ENCODE assay signal across 28 mouse cellular contexts in the genomic region with DNA sequence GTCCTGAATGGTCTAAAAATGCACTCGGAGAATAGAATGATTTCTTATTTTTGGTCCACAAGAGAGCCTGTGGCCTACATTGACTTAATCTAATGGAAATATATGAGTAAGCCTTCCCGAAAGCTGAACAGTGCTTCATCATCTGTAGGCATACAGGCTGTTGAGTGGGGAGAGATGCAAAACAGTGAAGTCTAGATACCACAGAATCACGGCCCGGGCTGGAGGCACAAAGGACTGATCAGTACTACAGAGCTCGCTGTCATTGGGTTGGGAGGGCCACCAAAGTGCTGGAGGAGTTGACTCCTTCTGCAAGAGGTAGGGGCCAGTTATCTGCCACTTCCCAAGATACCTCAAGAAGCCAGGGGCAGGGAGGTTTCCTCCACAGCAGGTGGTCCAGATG. TPM values are rescaled to one million over a fixed set of nuclear protein-coding genes. Genes with fewer than 3 reads are reported as not detected.
DNase-seq lines count a peak whose midpoint lies in the region; ATAC-seq and TF ChIP-seq lines count a peak whose summit lies in the region.
"Had no signal": no experiment of that assay in that cellular context is flagged by ENCODE, and none has a peak within 500 bp of the region (broad histone marks: within the 10 kb centered on the region; RNA-seq: fewer than 3 reads in every experiment).

No protein-coding gene starts in this region.

- no peak for DNase-seq in frontal cortex, postnatal 25 days (ENCODE audit: low spot score in 2 of 2)
- DNase-seq in heart, adult 8-10 months (ENCODE audit: low spot score): no peak
- peak; percentile 33 for DNase-seq in right cerebral cortex, adult 18-20 months
- DNase-seq in right cerebral cortex, postnatal 25 days: no peak
- DNase-seq in liver: no peak
- DNase-seq: adrenal gland, postnatal 25 days; cerebellum, adult 9-11 months; kidney, adult 2 months; retina, postnatal 1 day; thymus, postnatal 14 days had no signal

- H3K9me3 ChIP-seq in heart, embryonic 16.5 days (replicated peaks; ENCODE audit: control insufficient read depth, low read length): no peaks in the 10 kb centered on the region
- H3K9me3 ChIP-seq: embryonic facial prominence, embryonic 10.5 days; limb, embryonic 12.5 days; liver, embryonic 12.5 days; midbrain, embryonic 10.5 days; neural tube, embryonic 13.5 days had no signal

- no peaks in the 10 kb centered on the region for H3K36me3 ChIP-seq in heart, embryonic 16.5 days (ENCODE audit: control insufficient read depth, insufficient read depth)
- H3K36me3 ChIP-seq: embryonic facial prominence, embryonic 10.5 days; limb, embryonic 12.5 days; liver, embryonic 12.5 days; midbrain, embryonic 10.5 days; neural tube, embryonic 13.5 days had no signal

- ATAC-seq in frontal cortex, adult (ENCODE audit: low TSS enrichment): peak; percentile 79
- ATAC-seq in heart, embryonic 16.5 days (replicated peaks; ENCODE audit: extremely low read depth, insufficient read depth, low FRiP score): peak; percentile 47; the same call in 1 of the 2 replicates
- ATAC-seq: inflammation-experienced regulatory T-cells, adult 6 months; liver, embryonic 12.5 days; midbrain, embryonic 16.5 days had no signal

- no peaks in the 10 kb centered on the region for H3K27me3 ChIP-seq in heart, embryonic 16.5 days (ENCODE audit: control insufficient read depth, insufficient read depth, low read length)

- 32% methylated on average over 5 of the region's 5 CpGs for WGBS in heart, embryonic 16.5 days

- TF ChIP-seq POLR2A in cortical plate, adult 2 months (IDR thresholded peaks at IDR 0.05; ENCODE audit: extremely low read depth, insufficient read depth, low read length): no peak

- no peak for TF ChIP-seq CTCF in cortical plate, adult 2 months (IDR thresholded peaks at IDR 0.05; ENCODE audit: extremely low read depth, insufficient read depth, low read length)

- H3K4me2 ChIP-seq in heart, embryonic 16.5 days (ENCODE audit: low read depth, low read length): peak overlapping the region; percentile 37
- H3K4me2 ChIP-seq: hindbrain, embryonic 14.5 days; limb, embryonic 12.5 days; liver, embryonic 12.5 days; neural tube, embryonic 13.5 days had no signal

- H3K4me3 ChIP-seq in heart, embryonic 16.5 days (ENCODE audit: low read length): peak overlapping the region; percentile 8; the same call in 1 of the 2 replicates
- H3K4me3 ChIP-seq in cortical plate, adult 2 months (ENCODE audit: insufficient read depth, low read length): no peak overlapping the region
- H3K4me3 ChIP-seq: embryonic facial prominence, embryonic 10.5 days; limb, embryonic 12.5 days; liver, embryonic 12.5 days; midbrain, embryonic 10.5 days; myocyte; neural tube, embryonic 13.5 days had no signal

- no peak overlapping the region for H3K9ac ChIP-seq in heart, embryonic 16.5 days (ENCODE audit: low read length)
- H3K9ac ChIP-seq: hindbrain, embryonic 14.5 days; limb, embryonic 12.5 days; liver, embryonic 12.5 days; neural tube, embryonic 13.5 days had no signal

- H3K4me1 ChIP-seq in heart, embryonic 16.5 days (ENCODE audit: control insufficient read depth, insufficient read depth, low read length): peaks cover 26% of the 10 kb centered on the region
- peaks cover 4% of the 10 kb centered on the region for H3K4me1 ChIP-seq in cortical plate, adult 2 months (ENCODE audit: control insufficient read depth, insufficient read depth, low read length)

- peak overlapping the region; percentile 80 for H3K27ac ChIP-seq in heart, embryonic 16.5 days (ENCODE audit: low read length)
- H3K27ac ChIP-seq in cortical plate, adult 2 months (ENCODE audit: insufficient read depth, low read length): peak overlapping the region; percentile 79
- H3K27ac ChIP-seq: embryonic facial prominence, embryonic 10.5 days; hindbrain, embryonic 14.5 days; limb, embryonic 12.5 days; liver, embryonic 12.5 days; midbrain, embryonic 10.5 days; neural tube, embryonic 13.5 days had no signal

RNA-seq across cellular contexts. Expression of gene Gm11549, which starts 9.2 kb away (rescaled TPM):
- 0.27 and 0.35 TPM in 2 replicates for polyA plus RNA-seq in heart, embryonic 16.5 days (2015; fragmentation: Nextera tagmentation; extraction: Ambion mirVana)
- not detected for total RNA-seq in heart, adult 8-10 months (2022)
- polyA plus RNA-seq in cortical plate, adult 2 months (2012; rRNA removed): 37.6 and 38.9 TPM in 2 replicates
- total RNA-seq: adrenal gland, postnatal 25 days; common myeloid progenitor, adult 5-6 weeks; gastrocnemius, adult 18-20 months; heart, postnatal 36 days had no signal
- polyA plus RNA-seq: C2C12; embryonic facial prominence, embryonic 10.5 days; inflammation-experienced regulatory T-cells, adult 6 months; kidney, adult 2 months; liver, embryonic 12.5 days; myocyte had no signal

RNA-seq across cellular contexts. Expression of gene Exosc9, which starts 21.6 kb away (rescaled TPM):
- polyA plus RNA-seq in heart, embryonic 16.5 days (2015; fragmentation: Nextera tagmentation; extraction: Ambion mirVana): 55.5 and 57.5 TPM in 2 replicates
- total RNA-seq in heart, adult 8-10 months (2022): 10 to 100 TPM; 17.5 to 19.1 (median 18.5) TPM
- 35.0 and 35.8 TPM in 2 replicates for polyA plus RNA-seq in cortical plate, adult 2 months (2012; rRNA removed)

RNA-seq across cellular contexts. Expression of gene Ccna2, which starts 41.2 kb away (rescaled TPM):
- polyA plus RNA-seq in heart, embryonic 16.5 days (2015; fragmentation: Nextera tagmentation; extraction: Ambion mirVana): 170 and 195 TPM in 2 replicates
- 1 to 10 TPM in 1 of 4 experiments, under 1 TPM in 3; 0.25 to 1.3 (median 0.59) TPM for total RNA-seq in heart, adult 8-10 months (2022)
- polyA plus RNA-seq in cortical plate, adult 2 months (2012; rRNA removed): 3.3 and 4.0 TPM in 2 replicates
- total RNA-seq: gastrocnemius, adult 18-20 months had no signal

RNA-seq across cellular contexts. Expression of gene 1810062G17Rik, which starts 55.0 kb away (rescaled TPM):
- 1.00 and 1.7 TPM in 2 replicates for polyA plus RNA-seq in heart, embryonic 16.5 days (2015; fragmentation: Nextera tagmentation; extraction: Ambion mirVana)
- total RNA-seq in heart, adult 8-10 months (2022): under 1 TPM in 2 of 4 experiments, not detected in 2; 0.32 to 0.87 TPM
- 0.15 and 0.23 TPM in 2 replicates for polyA plus RNA-seq in cortical plate, adult 2 months (2012; rRNA removed)
- total RNA-seq: common myeloid progenitor, adult 5-6 weeks; gastrocnemius, adult 18-20 months; layer of hippocampus, adult 18-20 months; layer of hippocampus, postnatal 25 days had no signal

RNA-seq across cellular contexts. Expression of gene Anxa5, which starts 55.1 kb away (rescaled TPM):
- 453 and 471 TPM in 2 replicates for polyA plus RNA-seq in heart, embryonic 16.5 days (2015; fragmentation: Nextera tagmentation; extraction: Ambion mirVana)
- total RNA-seq in heart, adult 8-10 months (2022): 100 to 1,000 TPM; 107 to 114 (median 108) TPM
- polyA plus RNA-seq in cortical plate, adult 2 months (2012; rRNA removed): 99.2 and 118 TPM in 2 replicates

Comparison
In these comparisons a context has a peak if more than half of its experiments do, and no peak if none do; other contexts are left out.
1. RNA of gene Gm11549, which starts 9.2 kb away (polyA plus RNA-seq): 37.6 to 38.9 TPM in cortical plate, adult 2 months; 0.27 to 0.35 TPM in heart, embryonic 16.5 days; every median in the first group is over 10 times any median in the second.
2. RNA of gene Ccna2, which starts 41.2 kb away (polyA plus RNA-seq): 170 to 195 TPM in heart, embryonic 16.5 days; 3.3 to 4.0 TPM in cortical plate, adult 2 months; every median in the first group is over 10 times any median in the second.